19 mouse cellular contexts compared by ENCODE assay signal in the genomic region with DNA sequence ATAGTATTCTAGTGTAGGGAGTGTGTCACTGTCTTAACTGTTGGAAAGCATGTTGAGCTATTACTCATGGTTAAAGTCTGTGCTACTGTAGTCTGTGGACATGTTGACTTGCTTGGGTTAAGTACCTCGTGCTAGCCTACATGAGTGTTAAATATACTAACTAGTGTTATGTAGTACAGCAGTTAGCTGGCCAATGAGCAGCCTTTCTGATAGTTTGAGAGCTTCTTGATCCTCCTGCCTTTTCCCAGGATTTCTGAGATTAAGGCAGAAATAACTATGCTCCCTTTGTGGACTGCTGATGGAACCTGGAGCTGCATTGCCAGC.
"Had no signal": no experiment of that assay in that cellular context is flagged by ENCODE, and none has a peak within 500 bp of the region (broad histone marks: within the 10 kb centered on the region; RNA-seq: fewer than 3 reads in every experiment).

No protein-coding gene starts in this region.

- DNase-seq: kidney, adult 18-20 months; kidney, adult 9 months; kidney, postnatal 14 days; kidney, postnatal 4 days; layer of hippocampus, adult 9-11 months; lung, embryonic 14.5 days; lung, postnatal 10 days; lung, postnatal 4 days; right cerebral cortex, postnatal 14 days; spleen, adult 18-20 months; thymus, postnatal 25 days had no signal

- H3K9me3 ChIP-seq: limb, embryonic 10.5 days; limb, embryonic 13.5 days; midbrain, embryonic 12.5 days; midbrain, embryonic 15.5 days; neural tube, embryonic 13.5 days; stomach, embryonic 15.5 days had no signal

- H3K9ac ChIP-seq: limb, embryonic 13.5 days; lung, embryonic 14.5 days; midbrain, embryonic 12.5 days; midbrain, embryonic 15.5 days; neural tube, embryonic 13.5 days; stomach, embryonic 15.5 days had no signal

- H3K4me3 ChIP-seq: limb, embryonic 10.5 days; limb, embryonic 13.5 days; midbrain, embryonic 12.5 days; midbrain, embryonic 15.5 days; myocyte; neural tube, embryonic 13.5 days; stomach, embryonic 15.5 days had no signal

- H3K4me2 ChIP-seq: limb, embryonic 13.5 days; lung, embryonic 14.5 days; midbrain, embryonic 12.5 days; midbrain, embryonic 15.5 days; neural tube, embryonic 13.5 days; stomach, embryonic 15.5 days had no signal

- ATAC-seq: intestine, embryonic 16.5 days; midbrain, embryonic 15.5 days had no signal

- H3K27me3 ChIP-seq: limb, embryonic 13.5 days; midbrain, embryonic 12.5 days; midbrain, embryonic 15.5 days; neural tube, embryonic 13.5 days; stomach, embryonic 15.5 days had no signal

- H3K27ac ChIP-seq: limb, embryonic 10.5 days; limb, embryonic 13.5 days; midbrain, embryonic 12.5 days; midbrain, embryonic 15.5 days; neural tube, embryonic 13.5 days; stomach, embryonic 15.5 days had no signal
